Mouse (Mus musculus): Measurements from ENCODE around the gene Nob1. TPM values are rescaled to one million over a fixed set of nuclear protein-coding genes. Genes with fewer than 3 reads are reported as not detected.

Gene Nob1
- polyA plus RNA-seq, 1 experiment from 2014 or later = 52.0 TPM

- no peak overlapping the region for H3K27ac ChIP-seq (replicated peaks; ENCODE audit: low read depth, low read length)
- 87% methylated on average over 3 of the region's 3 CpGs for whole genome bisulfite sequencing
- no peaks in the 10 kb centered on the region for H3K4me1 ChIP-seq (ENCODE audit: control insufficient read depth, insufficient read depth, low read length)
- no peaks in the 10 kb centered on the region for H3K9me3 ChIP-seq (ENCODE audit: control insufficient read depth, low read length)
- no peak for DNase-seq
- H3K9ac ChIP-seq (replicated peaks; ENCODE audit: low read length) = no peak overlapping the region
- no peak overlapping the region for H3K4me3 ChIP-seq (replicated peaks; ENCODE audit: low read depth, low read length)
- ATAC-seq (ENCODE audit: low FRiP score, low TSS enrichment) = no peak
- no peaks in the 10 kb centered on the region for H3K27me3 ChIP-seq (ENCODE audit: control insufficient read depth, insufficient read depth, low read length)
- no peak overlapping the region for H3K4me2 ChIP-seq (ENCODE audit: low read length)
- H3K36me3 ChIP-seq (ENCODE audit: control insufficient read depth, insufficient read depth, low read length) = no peaks in the 10 kb centered on the region
These were observed 19.8 kb upstream of the Nob1 start for GRCm38 (mm10) chr8:107444626-107445025.

- no peak overlapping the region for H3K4me2 ChIP-seq (ENCODE audit: low read length)
- ATAC-seq (ENCODE audit: low FRiP score, low TSS enrichment) = no peak
- 92% methylated on average over 3 of the region's 3 CpGs for WGBS
- no peaks in the 10 kb centered on the region for H3K27me3 ChIP-seq (ENCODE audit: control insufficient read depth, insufficient read depth, low read length)
- H3K4me3 ChIP-seq (replicated peaks; ENCODE audit: low read depth, low read length) = no peak overlapping the region
- H3K9ac ChIP-seq (replicated peaks; ENCODE audit: low read length) = no peak overlapping the region
- no peak overlapping the region for H3K27ac ChIP-seq (replicated peaks; ENCODE audit: low read depth, low read length)
- no peaks in the 10 kb centered on the region for H3K9me3 ChIP-seq (ENCODE audit: control insufficient read depth, low read length)
- H3K4me1 ChIP-seq (ENCODE audit: control insufficient read depth, insufficient read depth, low read length) = peaks cover 11% of the 10 kb centered on the region; the same call in 1 of the 2 replicates
- no peaks in the 10 kb centered on the region for H3K36me3 ChIP-seq (ENCODE audit: control insufficient read depth, insufficient read depth, low read length)
- no peak for DNase-seq
These were observed 15.2 kb upstream of the Nob1 start for GRCm38 (mm10) chr8:107439880-107440625.

GRCm38 (mm10) chr8:107437711-107438110 is 12.9 kb upstream of the Nob1 start:
- Histone ChIP-seq H3K4me1 (ENCODE audit: control insufficient read depth, insufficient read depth, low read length) (peaks cover 11% of the 10 kb centered on the region; the same call in 1 of the 2 replicates), H3K4me2 (ENCODE audit: low read length) (no peak overlapping the region), H3K27ac (replicated peaks; ENCODE audit: low read depth, low read length) (no peak overlapping the region), H3K4me3 (replicated peaks; ENCODE audit: low read depth, low read length) (no peak overlapping the region), H3K9me3 (ENCODE audit: control insufficient read depth, low read length) (no peaks in the 10 kb centered on the region), H3K27me3 (ENCODE audit: control insufficient read depth, insufficient read depth, low read length) (no peaks in the 10 kb centered on the region), H3K36me3 (ENCODE audit: control insufficient read depth, insufficient read depth, low read length) (no peaks in the 10 kb centered on the region), H3K9ac (replicated peaks; ENCODE audit: low read length) (no peak overlapping the region)
- ATAC-seq (ENCODE audit: low FRiP score, low TSS enrichment) (no peak), DNase-seq (no peak)
- WGBS = 74% methylated on average over 2 of the region's 2 CpGs

- H3K4me3 ChIP-seq (replicated peaks; ENCODE audit: low read depth, low read length) = peak overlapping the region; percentile 76
- peak overlapping the region; percentile 85 for H3K4me2 ChIP-seq (ENCODE audit: low read length)
- 7% methylated on average over 16 of the region's 16 CpGs for WGBS
- no peak for ATAC-seq (ENCODE audit: low FRiP score, low TSS enrichment)
- H3K27me3 ChIP-seq (ENCODE audit: control insufficient read depth, insufficient read depth, low read length) = no peaks in the 10 kb centered on the region
- H3K36me3 ChIP-seq (ENCODE audit: control insufficient read depth, insufficient read depth, low read length) = no peaks in the 10 kb centered on the region
- H3K4me1 ChIP-seq (ENCODE audit: control insufficient read depth, insufficient read depth, low read length) = peaks cover 11% of the 10 kb centered on the region; the same call in 1 of the 2 replicates
- H3K9ac ChIP-seq (replicated peaks; ENCODE audit: low read length) = peak overlapping the region; percentile 80
- H3K27ac ChIP-seq (replicated peaks; ENCODE audit: low read depth, low read length) = peak overlapping the region; percentile 89
- no peak for DNase-seq
- no peaks in the 10 kb centered on the region for H3K9me3 ChIP-seq (ENCODE audit: control insufficient read depth, low read length)
These were observed 12.1 kb upstream of the Nob1 start for GRCm38 (mm10) chr8:107436841-107437421.

GRCm38 (mm10) chr8:107435962-107436831 is 11.3 kb upstream of the Nob1 start, which contains the start of gene Wwp2:
Gene Wwp2, plus strand, starts transcription at chr8:107436365.
- WGBS = under 1% methylated on average over 75 of the region's 81 CpGs
- no peaks in the 10 kb centered on the region for H3K9me3 ChIP-seq (ENCODE audit: control insufficient read depth, low read length)
- ATAC-seq (ENCODE audit: low FRiP score, low TSS enrichment) (peak; percentile 95), DNase-seq (peak; percentile 92)
- peak within 1 kb of the TSS; percentile 85 for H3K4me2 ChIP-seq (ENCODE audit: low read length)
- no peaks in the 10 kb centered on the region for H3K27me3 ChIP-seq (ENCODE audit: control insufficient read depth, insufficient read depth, low read length)
- no peaks in the 10 kb centered on the region for H3K36me3 ChIP-seq (ENCODE audit: control insufficient read depth, insufficient read depth, low read length)
- H3K9ac ChIP-seq (replicated peaks; ENCODE audit: low read length) = peak within 1 kb of the TSS; percentile 80
- peaks cover 11% of the 10 kb centered on the region; the same call in 1 of the 2 replicates for H3K4me1 ChIP-seq (ENCODE audit: control insufficient read depth, insufficient read depth, low read length)
- peak within 1 kb of the TSS; percentile 76 for H3K4me3 ChIP-seq (replicated peaks; ENCODE audit: low read depth, low read length)
- peak within 1 kb of the TSS; percentile 89 for H3K27ac ChIP-seq (replicated peaks; ENCODE audit: low read depth, low read length)

- H3K27ac ChIP-seq (replicated peaks; ENCODE audit: low read depth, low read length) = no peak overlapping the region
These were observed 10.6 kb upstream of the Nob1 start for GRCm38 (mm10) chr8:107435421-107435961.

GRCm38 (mm10) chr8:107430821-107431220 is 6.0 kb upstream of the Nob1 start:
- 91% methylated on average over 8 of the region's 8 CpGs for WGBS
- no peak overlapping the region for H3K27ac ChIP-seq (replicated peaks; ENCODE audit: low read depth, low read length)
- H3K4me1 ChIP-seq (ENCODE audit: control insufficient read depth, insufficient read depth, low read length) = 0 out of 2 replicates have a peak, but pooled peaks cover 5% of the 10 kb centered on the region
- no peak overlapping the region for H3K4me3 ChIP-seq (replicated peaks; ENCODE audit: low read depth, low read length)
- H3K27me3 ChIP-seq (ENCODE audit: control insufficient read depth, insufficient read depth, low read length) = no peaks in the 10 kb centered on the region
- no peak overlapping the region for H3K9ac ChIP-seq (replicated peaks; ENCODE audit: low read length)
- DNase-seq = no peak
- H3K9me3 ChIP-seq (ENCODE audit: control insufficient read depth, low read length) = no peaks in the 10 kb centered on the region
- H3K36me3 ChIP-seq (ENCODE audit: control insufficient read depth, insufficient read depth, low read length) = no peaks in the 10 kb centered on the region
- ATAC-seq (ENCODE audit: low FRiP score, low TSS enrichment) = no peak
- H3K4me2 ChIP-seq (ENCODE audit: low read length) = no peak overlapping the region

More at GRCm38 (mm10) chr8:107435421-107435961, 10.6 kb upstream of the Nob1 start:
- DNase-seq = no peak
- Histone ChIP-seq H3K9me3 (ENCODE audit: control insufficient read depth, low read length) (no peaks in the 10 kb centered on the region), H3K27me3 (ENCODE audit: control insufficient read depth, insufficient read depth, low read length) (no peaks in the 10 kb centered on the region), H3K9ac (replicated peaks; ENCODE audit: low read length) (peak overlapping the region; percentile 80; the same call in 1 of the 2 replicates), H3K4me2 (ENCODE audit: low read length) (peak overlapping the region; percentile 85), H3K4me3 (replicated peaks; ENCODE audit: low read depth, low read length) (peak overlapping the region; percentile 76), H3K36me3 (ENCODE audit: control insufficient read depth, insufficient read depth, low read length) (no peaks in the 10 kb centered on the region), H3K4me1 (ENCODE audit: control insufficient read depth, insufficient read depth, low read length) (peaks cover 11% of the 10 kb centered on the region; the same call in 1 of the 2 replicates)
- 28% methylated on average over 11 of the region's 11 CpGs for WGBS
- no peak for ATAC-seq (ENCODE audit: low FRiP score, low TSS enrichment)

- no peak for DNase-seq
- H3K4me1 ChIP-seq (ENCODE audit: control insufficient read depth, insufficient read depth, low read length) = peaks cover 11% of the 10 kb centered on the region
- no peak overlapping the region for H3K4me2 ChIP-seq (ENCODE audit: low read length)
- H3K4me3 ChIP-seq (replicated peaks; ENCODE audit: low read depth, low read length) = no peak overlapping the region
- H3K9ac ChIP-seq (replicated peaks; ENCODE audit: low read length) = no peak overlapping the region
- 50% methylated on average over 8 of the region's 8 CpGs for WGBS
- ATAC-seq (ENCODE audit: low FRiP score, low TSS enrichment) = no peak
- no peaks in the 10 kb centered on the region for H3K27me3 ChIP-seq (ENCODE audit: control insufficient read depth, insufficient read depth, low read length)
- H3K27ac ChIP-seq (replicated peaks; ENCODE audit: low read depth, low read length) = no peak overlapping the region
- peaks cover 17% of the 10 kb centered on the region for H3K36me3 ChIP-seq (ENCODE audit: control insufficient read depth, insufficient read depth, low read length)
- H3K9me3 ChIP-seq (ENCODE audit: control insufficient read depth, low read length) = no peaks in the 10 kb centered on the region
These were observed 363 bp upstream of the Nob1 start for GRCm38 (mm10) chr8:107425230-107425597.

All from midbrain, embryonic 14.5 days (tissue).